Mouse (Mus musculus): Measurements from ENCODE around the gene Ube2c.

- TF ChIP-seq CTCF (IDR thresholded peaks at IDR 0.05; ENCODE audit: low read depth) (no peak), EP300 (optimal IDR thresholded peaks at IDR 0.05) (no peak)
Observed at GRCm38 (mm10) chr2:164827146-164827850, 57.6 kb downstream of the Ube2c start.

All from stomach, postnatal 0 days (tissue).